Mouse (Mus musculus) kidney, adult 2 months (tissue): ENCODE measurements around the gene Cldn9. TPM values are rescaled to one million over a fixed set of nuclear protein-coding genes. Genes with fewer than 3 reads are reported as not detected.
A peak's percentile ranks its signal among the peaks of the same experiment; 100 is the strongest.

Experiments
- DNase-seq: peaks from one replicate; pipeline ENCODE4 v3.0.0; 2021
- H3K27ac ChIP-seq: fragments of 200-500 bp; 2 replicates; pipeline ENCODE4 v1.5.1; 2012; ENCODE audit warnings: low read depth, low read length, control low read depth, inconsistent platforms; ENCODE audit not compliant: insufficient read depth
- H3K27me3 ChIP-seq: fragments of 200-500 bp; replicated peaks from 2 replicates; pipeline ENCODE4 v1.6.1; 2012; ENCODE audit warnings: mild to moderate bottlenecking, moderate library complexity, low read length, inconsistent platforms; ENCODE audit not compliant: control insufficient read depth, insufficient read depth
- H3K36me3 ChIP-seq: fragments of 200-500 bp; 2 replicates; pipeline ENCODE4 v1.6.1; 2012; ENCODE audit warnings: mild to moderate bottlenecking, moderate library complexity, low read length, inconsistent platforms; ENCODE audit not compliant: control insufficient read depth, insufficient read depth
- H3K4me1 ChIP-seq: fragments of 200-500 bp; 2 replicates; pipeline ENCODE4 v1.6.1; 2011; ENCODE audit warnings: low read length; ENCODE audit not compliant: control insufficient read depth, insufficient read depth
- H3K4me3 ChIP-seq: fragments of 200-500 bp; 2 replicates; pipeline ENCODE4 v1.5.1; 2011; ENCODE audit warnings: mild to moderate bottlenecking, low read depth, low read length, control low read depth; ENCODE audit not compliant: insufficient read depth
- CTCF ChIP-seq: fragments of 200-500 bp; conservative IDR thresholded peaks from 2 replicates; pipeline ENCODE4 v1.5.1; 2011; ENCODE audit warnings: low read depth, mild to moderate bottlenecking, control low read depth, low read length, moderate library complexity, mixed read lengths; ENCODE audit not compliant: insufficient read depth, insufficient read length
- POLR2A ChIP-seq: fragments of 200-500 bp; IDR thresholded peaks from one replicate; pipeline ENCODE4 v1.6.1; 2011; ENCODE audit warnings: low read depth, low read length, control low read depth
- WGBS: fragments of 180-500 bp; shearing (Covaris S2); methylation state at CpG from one replicate; pipeline ENCODE4 v1.1.7; 2018; 5-methylcytosine and 5-hydroxymethylcytosine counted together
- polyA plus RNA-seq: library from polyadenylated mRNA; depleted of rRNA; stranded (reverse); fragments of >200 nt; gene quantifications from 2 replicates; pipeline ENCODE4 v1.2.3, GENCODE M21; 2012

The Cldn9 gene
- polyA plus RNA-seq, 1 experiment: 0.14 TPM

- Histone ChIP-seq H3K4me1 (peaks cover 7% of the 10 kb centered on the region; the same call in 1 of the 2 replicates), H3K27ac (peak overlapping the region; percentile 65), H3K27me3 (no peaks in the 10 kb centered on the region), H3K36me3 (no peaks in the 10 kb centered on the region), H3K4me3 (peak overlapping the region; percentile 70)
- TF ChIP-seq CTCF (no peak), POLR2A (no peak)
- 27% methylated on average over 9 of the region's 9 CpGs for WGBS
- DNase-seq: peak; percentile 43
Measured at GRCm38 (mm10) chr17:23674271-23674952, 9.4 kb downstream of the Cldn9 start.

- TF ChIP-seq POLR2A (peak; percentile 51), CTCF (no peak)
- WGBS: under 1% methylated on average over 45 of the region's 45 CpGs
- no peaks in the 10 kb centered on the region for H3K36me3 ChIP-seq
- H3K27me3 ChIP-seq: no peaks in the 10 kb centered on the region
- H3K4me3 ChIP-seq: peak within 1 kb of the TSS; percentile 70
- peaks cover 7% of the 10 kb centered on the region; the same call in 1 of the 2 replicates for H3K4me1 ChIP-seq
- DNase-seq: peak; percentile 98
- H3K27ac ChIP-seq: peak within 1 kb of the TSS; percentile 94
Measured at GRCm38 (mm10) chr17:23673424-23674073, 10.3 kb downstream of the Cldn9 start, which contains the start of the genes Hcfc1r1 and Thoc6. Hcfc1r1 (plus strand) TSS chr17:23673596. Thoc6 (minus strand) TSS chr17:23673882.

GRCm38 (mm10) chr17:23672761-23673160 is 11.1 kb downstream of the Cldn9 start:
- no peak for DNase-seq
- Histone ChIP-seq H3K27me3 (no peaks in the 10 kb centered on the region), H3K27ac (no peak overlapping the region), H3K36me3 (no peaks in the 10 kb centered on the region), H3K4me3 (no peak overlapping the region), H3K4me1 (peaks cover 7% of the 10 kb centered on the region; the same call in 1 of the 2 replicates)
- TF ChIP-seq CTCF (no peak), POLR2A (no peak)
- WGBS: 42% methylated on average over 3 of the region's 3 CpGs

DNA sequence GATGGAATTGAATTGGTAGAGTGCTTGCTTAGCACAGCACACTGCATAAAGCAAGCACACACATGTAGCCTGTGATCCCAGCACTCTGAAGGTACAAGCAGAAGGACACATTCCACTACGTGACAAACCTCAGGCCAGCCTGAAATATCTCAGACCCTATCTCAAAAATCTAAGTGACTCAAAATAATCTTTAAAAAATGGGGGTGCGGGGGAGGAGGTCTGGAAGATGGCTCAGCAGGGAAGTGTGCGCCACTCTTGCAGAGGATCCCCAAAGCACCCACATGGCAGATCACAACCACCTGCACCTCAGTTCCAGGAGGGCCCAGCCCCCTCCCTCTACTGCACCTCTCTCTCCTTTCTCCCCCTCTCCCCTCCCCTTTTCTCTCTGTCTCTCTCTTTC is 12.3 kb downstream of the Cldn9 start:
- H3K36me3 ChIP-seq: no peaks in the 10 kb centered on the region
- no peak overlapping the region for H3K27ac ChIP-seq
- H3K4me1 ChIP-seq: peaks cover 7% of the 10 kb centered on the region; the same call in 1 of the 2 replicates
- no peak for DNase-seq
- TF ChIP-seq POLR2A (no peak), CTCF (no peak)
- no peaks in the 10 kb centered on the region for H3K27me3 ChIP-seq
- no peak overlapping the region for H3K4me3 ChIP-seq
- WGBS: 94% methylated on average over 3 of the region's 3 CpGs

GRCm38 (mm10) chr17:23670516-23671074 is 13.2 kb downstream of the Cldn9 start:
- WGBS: 87% methylated on average over 7 of the region's 7 CpGs
- H3K27me3 ChIP-seq: no peaks in the 10 kb centered on the region
- no peak for TF ChIP-seq CTCF
- TF ChIP-seq POLR2A: no peak
- H3K27ac ChIP-seq: no peak overlapping the region
- no peaks in the 10 kb centered on the region for H3K36me3 ChIP-seq
- no peak overlapping the region for H3K4me3 ChIP-seq
- DNase-seq: no peak
- peaks cover 3% of the 10 kb centered on the region; the same call in 1 of the 2 replicates for H3K4me1 ChIP-seq

DNA sequence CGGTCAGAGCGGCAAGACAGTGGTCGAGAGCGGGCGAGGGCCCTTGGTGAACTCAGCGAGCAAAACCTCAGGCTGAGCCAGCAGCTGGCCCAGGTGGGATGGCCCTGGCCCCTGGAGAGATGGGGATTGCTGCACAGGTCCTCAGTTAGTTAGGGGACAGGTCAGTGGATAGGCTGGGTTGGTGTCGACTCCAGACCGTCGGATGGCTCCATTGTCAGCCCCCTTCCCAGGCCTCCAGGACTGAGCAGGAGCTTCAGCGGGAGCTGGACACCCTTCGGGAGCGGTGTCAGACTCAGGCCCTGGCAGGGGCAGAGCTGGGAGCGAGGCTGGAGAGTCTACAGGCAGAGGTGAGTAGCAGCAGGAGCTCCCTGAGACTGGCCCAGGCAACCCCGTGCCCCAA is 18.3 kb downstream of the Cldn9 start:
- H3K4me1 ChIP-seq: 0 out of 2 replicates have a peak, but pooled peaks cover 3% of the 10 kb centered on the region
- no peaks in the 10 kb centered on the region for H3K27me3 ChIP-seq
- H3K4me3 ChIP-seq: no peak overlapping the region
- WGBS: 85% methylated on average over 14 of the region's 14 CpGs
- H3K27ac ChIP-seq: no peak overlapping the region
- DNase-seq: no peak
- no peak for TF ChIP-seq CTCF
- TF ChIP-seq POLR2A: no peak
- H3K36me3 ChIP-seq: no peaks in the 10 kb centered on the region

DNA sequence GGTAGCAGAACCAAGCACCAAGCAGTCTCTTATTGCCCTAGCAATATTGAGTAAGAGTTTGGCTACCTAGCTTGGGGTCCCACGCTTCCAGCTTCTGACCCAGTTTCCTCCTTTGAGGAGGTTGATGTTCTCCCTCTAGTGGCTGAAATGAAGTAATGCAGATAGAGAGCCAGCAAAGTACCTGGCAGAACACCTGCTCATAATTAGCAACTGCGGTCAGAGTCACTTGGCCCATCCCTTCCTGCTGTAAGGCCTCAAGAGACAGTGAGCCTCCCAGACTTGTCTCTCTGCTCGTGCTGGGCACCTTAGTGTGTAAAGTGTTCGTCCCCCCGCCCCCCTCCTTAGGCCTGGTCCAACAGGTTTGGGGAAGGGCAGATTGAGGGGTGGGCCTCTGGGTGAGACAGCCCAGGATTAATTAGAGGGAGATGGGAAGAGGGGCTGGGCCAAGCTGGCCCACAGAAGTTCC is 19.2 kb downstream of the Cldn9 start:
- 18% methylated on average over 5 of the region's 5 CpGs for WGBS
- Histone ChIP-seq H3K27me3 (no peaks in the 10 kb centered on the region), H3K4me1 (0 out of 2 replicates have a peak, but pooled peaks cover 3% of the 10 kb centered on the region), H3K36me3 (no peaks in the 10 kb centered on the region), H3K4me3 (no peak overlapping the region), H3K27ac (no peak overlapping the region)
- DNase-seq: peak; percentile 44
- no peak for TF ChIP-seq POLR2A
- TF ChIP-seq CTCF: peak; percentile 64
